Mouse (Mus musculus) MEL (cell line): ENCODE measurements at regions not wholly inside any gene's neighbourhood (a gene's known extent, or its start where the extent isn't known, plus 50 kb on each side); places are given as distances from the start of the nearest gene placed in this dataset.

ENCODE experiments used
- CTCF ChIP-seq, 3 experiments: IDR thresholded peaks in 2 of 3; conservative IDR thresholded peaks in 1 of 3; 2 replicates each; pipeline ENCODE4 v1.5.1; 2011 to 2012; ENCODE audit warnings: low read length in 3 of 3, low read depth in 2 of 3, mild to moderate bottlenecking in 2 of 3, improper control_type of control experiment in 1 of 3, inconsistent platforms in 1 of 3, mixed read lengths in 1 of 3, moderate library complexity in 1 of 3; ENCODE audit not compliant: control insufficient read depth in 1 of 3, insufficient read depth in 1 of 3, poor library complexity in 1 of 3, severe bottlenecking in 1 of 3
- ELF1 ChIP-seq: IDR thresholded peaks from 2 replicates; pipeline ENCODE4 v1.6.1; 2014; ENCODE audit warnings: low read depth, mild to moderate bottlenecking, inconsistent platforms, low read length, improper control_type of control experiment, moderate library complexity
- EP300 ChIP-seq, 2 experiments: IDR thresholded peaks; 2 replicates each; pipeline ENCODE4 v1.6.1; 2011; ENCODE audit warnings: improper control_type of control experiment in 2 of 2, low read length in 2 of 2, low read depth in 1 of 2, mild to moderate bottlenecking in 1 of 2
- MAFK ChIP-seq: IDR thresholded peaks from 2 replicates; pipeline ENCODE4 v1.6.1; 2011; ENCODE audit warnings: low read depth, mild to moderate bottlenecking, low read length, improper control_type of control experiment, borderline replicate concordance
- MAX ChIP-seq: IDR thresholded peaks from 2 replicates; pipeline ENCODE4 v1.6.1; 2011; ENCODE audit warnings: low read length, improper control_type of control experiment
- MEF2A ChIP-seq: IDR thresholded peaks from 2 replicates; pipeline ENCODE4 v1.6.1; 2014; ENCODE audit warnings: low read depth, mild to moderate bottlenecking, inconsistent platforms, low read length, improper control_type of control experiment; ENCODE audit not compliant: poor library complexity, insufficient replicate concordance, severe bottlenecking; ENCODE audit errors: extremely low read depth
- MXI1 ChIP-seq: IDR thresholded peaks from 2 replicates; pipeline ENCODE4 v1.6.1; 2011; ENCODE audit warnings: mild to moderate bottlenecking, low read depth, low read length, improper control_type of control experiment
- POLR2A ChIP-seq, 2 experiments: IDR thresholded peaks; 2 replicates each; pipeline ENCODE4 v1.6.1; 2011 to 2012; ENCODE audit warnings: low read length in 2 of 2, mild to moderate bottlenecking in 2 of 2, control low read depth in 1 of 2, improper control_type of control experiment in 1 of 2, low read depth in 1 of 2, moderate library complexity in 1 of 2; ENCODE audit not compliant: control insufficient read depth in 1 of 2, insufficient read depth in 1 of 2, poor library complexity in 1 of 2
- TBP ChIP-seq: IDR thresholded peaks from 2 replicates; pipeline ENCODE4 v1.8.0; 2011; ENCODE audit warnings: low read depth, low read length, improper control_type of control experiment
- ZKSCAN1 ChIP-seq: IDR thresholded peaks from 2 replicates; pipeline ENCODE4 v1.6.1; 2012; ENCODE audit warnings: low read depth, mild to moderate bottlenecking, inconsistent platforms, low read length, improper control_type of control experiment, moderate library complexity

GRCm38 (mm10) chr9:43540131-43540530 is 203.7 kb upstream of the Nectin1 start:
- TF ChIP-seq MAFK (no peak), MEF2A (no peak), ELF1 (no peak), POLR2A (IDR thresholded peaks at IDR 0.05; ENCODE audit: control insufficient read depth in 1 of 2, insufficient read depth in 1 of 2, low read depth in 1 of 2, low read length in 2 of 2, poor library complexity in 1 of 2) (no peak), CTCF (IDR thresholded peaks at IDR 0.05 in 2 of 3, conservative IDR thresholded peaks at IDR 0.05 in 1 of 3; ENCODE audit: control insufficient read depth in 1 of 3, insufficient read depth in 1 of 3, low read depth in 2 of 3, low read length in 3 of 3, poor library complexity in 1 of 3, severe bottlenecking in 1 of 3) (no peak), EP300 (IDR thresholded peaks at IDR 0.05; ENCODE audit: low read depth in 1 of 2, low read length in 2 of 2) (no peak), ZKSCAN1 (no peak), TBP (no peak), MXI1 (no peak), MAX (no peak)
